Mouse (Mus musculus) bone marrow, adult 2 months (tissue): ENCODE data around the gene Chit1.

Experiments used
- CTCF ChIP-seq: fragments of 200-500 bp; IDR thresholded peaks from 2 replicates; pipeline ENCODE4 v1.5.1; 2011; ENCODE audit warnings: low read length, control low read depth; ENCODE audit not compliant: control insufficient read depth, insufficient read depth
- POLR2A ChIP-seq: fragments of 200-500 bp; IDR thresholded peaks from 2 replicates; pipeline ENCODE4 v1.6.1; 2011; ENCODE audit warnings: low read depth, mild to moderate bottlenecking, control low read depth, low read length, borderline replicate concordance; ENCODE audit not compliant: control insufficient read depth

GRCm38 (mm10) chr1:134193126-134193525, 82.1 kb downstream of the Chit1 start, which contains the start of gene Mybph:
- TF ChIP-seq CTCF = no peak
- no peak for TF ChIP-seq POLR2A
